In genomic region chr15:41155169-41155638, GRCm38 (mm10) we compare ENCODE assay signal across 8 mouse cellular contexts.
A peak's percentile ranks its signal among the peaks of the same experiment; 100 is the strongest.
DNase-seq lines count a peak whose midpoint lies in the region; ATAC-seq and TF ChIP-seq lines count a peak whose summit lies in the region.

No protein-coding gene starts in this region.

- H3K9me3 ChIP-seq in heart, embryonic 10.5 days: no peaks in the 10 kb centered on the region
- no peaks in the 10 kb centered on the region for H3K9me3 ChIP-seq in heart, embryonic 15.5 days (replicated peaks)
- H3K9me3 ChIP-seq in kidney, postnatal 0 days (replicated peaks; ENCODE audit: low read length): no peaks in the 10 kb centered on the region
- no peaks in the 10 kb centered on the region for H3K9me3 ChIP-seq in midbrain, embryonic 12.5 days

- ATAC-seq in heart, embryonic 15.5 days (replicated peaks; ENCODE audit: insufficient number of reproducible peaks, insufficient read depth, low FRiP score, low read depth): peak; percentile 64; the same call in 1 of the 2 replicates
- ATAC-seq in kidney, postnatal 0 days (replicated peaks; ENCODE audit: low FRiP score, low read depth): peak; percentile 72; the same call in 1 of the 2 replicates
- peak; percentile 81 for ATAC-seq in midbrain, embryonic 12.5 days (ENCODE audit: low FRiP score, low read depth)

- 12% methylated on average over 16 of the region's 16 CpGs for WGBS in heart, embryonic 10.5 days
- WGBS in heart, embryonic 15.5 days: 10% methylated on average over 16 of the region's 16 CpGs
- 7% methylated on average over 16 of the region's 16 CpGs for WGBS in kidney, postnatal 0 days
- 3% methylated on average over 16 of the region's 16 CpGs for WGBS in midbrain, embryonic 12.5 days

- peaks cover 10% of the 10 kb centered on the region; the same call in 1 of the 2 replicates for H3K4me1 ChIP-seq in heart, embryonic 10.5 days
- H3K4me1 ChIP-seq in heart, embryonic 15.5 days (replicated peaks): peaks cover 9% of the 10 kb centered on the region
- peaks cover 5% of the 10 kb centered on the region; the same call in 1 of the 2 replicates for H3K4me1 ChIP-seq in kidney, postnatal 0 days (replicated peaks; ENCODE audit: insufficient read depth, low read length)
- peaks cover 9% of the 10 kb centered on the region for H3K4me1 ChIP-seq in midbrain, embryonic 12.5 days

- peak; percentile 77 for DNase-seq in heart, embryonic 10.5 days (ENCODE audit: low spot score)
- DNase-seq in heart, adult 11 months: no peak
- peak; percentile 35 to 46 for DNase-seq in cerebellum, postnatal 25 days
- DNase-seq in kidney, postnatal 0 days (ENCODE audit: low spot score): peak; percentile 47
- no peak for DNase-seq in thymus, postnatal 36 days
- no peak for DNase-seq in ovary, postnatal 10 days (ENCODE audit: low spot score)

- peak overlapping the region; percentile 51 for H3K4me3 ChIP-seq in heart, embryonic 10.5 days
- H3K4me3 ChIP-seq in heart, embryonic 15.5 days: peak overlapping the region; percentile 30
- H3K4me3 ChIP-seq in kidney, postnatal 0 days (replicated peaks; ENCODE audit: low read depth, low read length): peak overlapping the region; percentile 5; the same call in 1 of the 2 replicates
- peak overlapping the region; percentile 37 for H3K4me3 ChIP-seq in midbrain, embryonic 12.5 days

- peak overlapping the region; percentile 40 for H3K9ac ChIP-seq in heart, embryonic 15.5 days
- 0 out of 2 replicates have a peak overlapping the region, but pooled peaks have one; percentile 1 for H3K9ac ChIP-seq in kidney, postnatal 0 days (ENCODE audit: low read depth, low read length)
- peak overlapping the region; percentile 44 for H3K9ac ChIP-seq in midbrain, embryonic 12.5 days (replicated peaks)

- H3K36me3 ChIP-seq in heart, embryonic 10.5 days: no peaks in the 10 kb centered on the region
- no peaks in the 10 kb centered on the region for H3K36me3 ChIP-seq in heart, embryonic 15.5 days
- H3K36me3 ChIP-seq in kidney, postnatal 0 days (ENCODE audit: insufficient read depth, low read length): no peaks in the 10 kb centered on the region
- H3K36me3 ChIP-seq in midbrain, embryonic 12.5 days: no peaks in the 10 kb centered on the region

- H3K27me3 ChIP-seq in heart, embryonic 10.5 days (ENCODE audit: insufficient read depth, poor library complexity, severe bottlenecking): no peaks in the 10 kb centered on the region
- H3K27me3 ChIP-seq in heart, embryonic 15.5 days: no peaks in the 10 kb centered on the region
- no peaks in the 10 kb centered on the region for H3K27me3 ChIP-seq in kidney, postnatal 0 days (ENCODE audit: insufficient read depth, low read length)
- H3K27me3 ChIP-seq in midbrain, embryonic 12.5 days: no peaks in the 10 kb centered on the region

- no peak for TF ChIP-seq CTCF in kidney, postnatal 0 days (IDR thresholded peaks at IDR 0.05; ENCODE audit: low read depth)

- peak overlapping the region; percentile 65 for H3K4me2 ChIP-seq in heart, embryonic 15.5 days
- H3K4me2 ChIP-seq in kidney, postnatal 0 days (ENCODE audit: low read length): peak overlapping the region; percentile 44
- peak overlapping the region; percentile 65 for H3K4me2 ChIP-seq in midbrain, embryonic 12.5 days (replicated peaks)

- H3K27ac ChIP-seq in heart, embryonic 10.5 days: peak overlapping the region; percentile 88
- peak overlapping the region; percentile 73 for H3K27ac ChIP-seq in heart, embryonic 15.5 days
- no peak overlapping the region for H3K27ac ChIP-seq in kidney, postnatal 0 days
- peak overlapping the region; percentile 49; the same call in 1 of the 2 replicates for H3K27ac ChIP-seq in midbrain, embryonic 12.5 days (replicated peaks)

Comparison
In these comparisons a context has a peak if more than half of its experiments do, and no peak if none do; other contexts are left out.
1. DNase-seq: peak in heart, embryonic 10.5 days (single experiment), cerebellum, postnatal 25 days (2 of 2) and kidney, postnatal 0 days (single experiment); none in heart, adult 11 months (single experiment), thymus, postnatal 36 days (0 of 2) and ovary, postnatal 10 days (single experiment).
2. Peak in every context shown above with its lines, with median percentiles within 50 percentile points of each other: H3K4me3 ChIP-seq, ATAC-seq, H3K4me2 ChIP-seq and H3K9ac ChIP-seq.